Mouse (Mus musculus): ENCODE results near the gene Gsdmc3. TPM values are rescaled to one million over a fixed set of nuclear protein-coding genes. Genes with fewer than 3 reads are reported as not detected.
"Not testable (repeated sequence)": the region's sequence is repeated elsewhere in the genome, so short reads cannot be mapped to it uniquely, and the experiment has no call there.

The Gsdmc3 gene
- total RNA-seq (2021): not detected
- long read RNA-seq, experiment 1: 0 reads
- long read RNA-seq, experiment 2: 0 reads

- intact Hi-C loops (cut with DNase I); DNase-seq: not testable (repeated sequence)
Measured at GRCm38 (mm10) chr15:63878458-63878857, at the start of gene Gsdmc3. Gene Gsdmc3 (minus strand): TSS chr15:63878558.

GRCm38 (mm10) chr15:63926201-63926600 lies 47.8 kb upstream of the Gsdmc3 start:
- no peak for DNase-seq
- intact Hi-C loops (cut with DNase I): no loop called here

- DNase-seq: no peak
- intact Hi-C loops (cut with DNase I): no loop called here
Measured at GRCm38 (mm10) chr15:63924484-63924883, 46.1 kb upstream of the Gsdmc3 start.

GRCm38 (mm10) chr15:63921618-63922017 lies 43.3 kb upstream of the Gsdmc3 start:
- intact Hi-C loops (cut with DNase I); DNase-seq: not testable (repeated sequence)

- DNase-seq; intact Hi-C loops (cut with DNase I): not testable (repeated sequence)
Measured at GRCm38 (mm10) chr15:63919728-63920127, 41.4 kb upstream of the Gsdmc3 start.

GRCm38 (mm10) chr15:63916584-63916983 lies 38.2 kb upstream of the Gsdmc3 start:
- DNase-seq; intact Hi-C loops (cut with DNase I): not testable (repeated sequence)

- DNase-seq; intact Hi-C loops (cut with DNase I): not testable (repeated sequence)
Measured at GRCm38 (mm10) chr15:63912197-63912596, 33.8 kb upstream of the Gsdmc3 start, which contains the start of gene Gsdmc4. Gene Gsdmc4 (minus strand): TSS chr15:63912297.

- intact Hi-C loops (cut with DNase I); DNase-seq: not testable (repeated sequence)
Measured at GRCm38 (mm10) chr15:63909896-63910295, 31.5 kb upstream of the Gsdmc3 start.

- intact Hi-C loops (cut with DNase I): loop anchor here (10.0 kb wide), 1 partner anchor 219 kb away; no protein-coding TSS in a partner anchor
- peak; percentile 21 to 27 for DNase-seq
Measured at GRCm38 (mm10) chr15:63895560-63896353, 17.4 kb upstream of the Gsdmc3 start.

GRCm38 (mm10) chr15:63888440-63888839 lies 10.1 kb upstream of the Gsdmc3 start:
- DNase-seq; intact Hi-C loops (cut with DNase I): not testable (repeated sequence)

- DNase-seq; intact Hi-C loops (cut with DNase I): not testable (repeated sequence)
Measured at GRCm38 (mm10) chr15:63887949-63888348, 9.6 kb upstream of the Gsdmc3 start.

GRCm38 (mm10) chr15:63876160-63876559 lies 2.2 kb downstream of the Gsdmc3 start:
- DNase-seq; intact Hi-C loops (cut with DNase I): not testable (repeated sequence)

- intact Hi-C loops (cut with DNase I); DNase-seq: not testable (repeated sequence)
Measured at GRCm38 (mm10) chr15:63861965-63862364, 16.4 kb downstream of the Gsdmc3 start.

Other genes starting within 250 kb of the Gsdmc3 start
- not detected for gene Gsdmc2, start 33.4 kb downstream of the Gsdmc3 start, total RNA-seq (2021)
- gene Gsdmc4, start 33.7 kb upstream of the Gsdmc3 start, total RNA-seq (2021): not detected
- 10 to 100 TPM; 23.5 to 29.4 TPM for gene Fam49b, start 181.9 kb upstream of the Gsdmc3 start, total RNA-seq (2021)